Mouse (Mus musculus): ENCODE data around the gene Pdzrn4. TPM values are rescaled to one million over a fixed set of nuclear protein-coding genes. Genes with fewer than 3 reads are reported as not detected.

The Pdzrn4 gene
- polyA plus RNA-seq, 1 experiment from 2014 or later = 24.0 TPM

DNA sequence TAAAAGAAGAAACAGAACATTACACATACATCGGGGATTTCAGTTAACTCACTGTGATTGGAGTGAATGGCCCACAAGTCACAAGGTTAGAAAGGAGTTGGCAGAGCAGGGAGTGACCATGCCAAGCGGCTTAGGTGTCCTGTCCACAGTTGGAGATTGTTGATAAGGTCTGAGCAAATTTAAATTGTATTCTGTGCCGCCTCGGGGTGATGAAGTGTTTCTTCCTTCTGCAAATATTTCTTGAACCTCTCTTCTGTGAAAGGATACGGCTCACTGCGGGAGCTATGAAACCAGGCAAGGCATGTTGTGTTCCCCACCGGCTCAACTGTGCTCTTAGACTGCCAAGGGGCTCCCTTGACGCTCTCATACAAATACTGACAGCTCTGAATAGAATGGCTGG, 112.7 kb downstream of the Pdzrn4 start:
- 84% methylated on average over 8 of the region's 8 CpGs for WGBS
- no peak for ATAC-seq (ENCODE audit: low read depth)
- no peaks in the 10 kb centered on the region for H3K9me3 ChIP-seq
- H3K4me1 ChIP-seq (replicated peaks) = 0 out of 2 replicates have a peak, but pooled peaks cover 3% of the 10 kb centered on the region
- H3K27me3 ChIP-seq = no peaks in the 10 kb centered on the region
- H3K4me3 ChIP-seq = no peak overlapping the region
- H3K9ac ChIP-seq = no peak overlapping the region
- no peaks in the 10 kb centered on the region for H3K36me3 ChIP-seq
- H3K27ac ChIP-seq (replicated peaks) = no peak overlapping the region
- H3K4me2 ChIP-seq = no peak overlapping the region

DNA sequence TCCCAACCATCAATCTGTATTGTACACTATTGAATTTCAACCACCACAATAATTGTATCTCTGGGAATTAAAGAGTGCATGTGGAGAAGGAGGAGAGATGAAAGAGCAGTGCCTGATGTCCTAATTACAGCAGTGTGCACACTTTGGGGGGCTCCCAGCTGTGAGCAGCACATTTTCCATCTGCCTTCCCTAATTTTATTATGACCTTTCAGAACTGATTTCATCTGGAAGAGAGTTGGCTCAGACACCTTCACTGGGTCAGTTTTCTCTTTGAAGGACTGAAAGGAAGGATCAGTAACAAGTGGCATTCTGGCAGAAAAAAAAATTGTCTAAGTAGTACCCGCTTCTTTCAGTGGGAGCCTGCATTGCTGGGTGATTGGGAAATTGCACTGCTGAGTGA, 119.0 kb downstream of the Pdzrn4 start:
- no peaks in the 10 kb centered on the region; the same call in none of the 2 replicates for H3K27me3 ChIP-seq
- ATAC-seq (ENCODE audit: low read depth) = no peak
- H3K4me2 ChIP-seq = no peak overlapping the region
- H3K27ac ChIP-seq (replicated peaks) = no peak overlapping the region
- H3K9ac ChIP-seq = no peak overlapping the region
- H3K4me1 ChIP-seq (replicated peaks) = peaks cover 16% of the 10 kb centered on the region
- no peaks in the 10 kb centered on the region for H3K36me3 ChIP-seq
- no peaks in the 10 kb centered on the region for H3K9me3 ChIP-seq
- no peak overlapping the region for H3K4me3 ChIP-seq
- 53% methylated on average over 1 of the region's 1 CpGs for WGBS

DNA sequence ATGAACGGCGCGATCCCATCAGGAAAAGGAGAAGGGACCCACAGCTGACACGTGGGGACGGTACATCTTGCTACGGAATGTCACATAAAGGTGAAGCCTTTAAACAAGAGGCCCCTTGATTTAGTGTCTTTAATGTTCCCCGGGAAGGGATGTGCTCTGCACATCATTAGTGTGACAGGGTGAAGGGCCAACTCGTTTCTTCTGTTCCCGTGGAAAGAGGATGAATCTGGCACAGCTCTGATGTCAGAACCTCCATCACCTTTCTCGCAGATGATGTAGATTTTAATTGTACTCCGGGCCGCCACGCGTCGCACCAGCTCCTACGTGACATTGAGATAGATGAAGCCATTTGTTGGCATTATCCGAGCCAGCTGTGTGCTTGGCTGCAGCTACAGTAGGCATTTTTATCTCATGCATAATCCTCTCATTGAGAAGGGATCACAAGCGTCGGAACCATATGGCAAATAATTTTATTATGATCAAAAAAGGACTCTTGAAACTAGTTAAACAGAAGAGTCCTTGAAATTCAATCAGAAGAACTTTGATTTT, 124.1 kb downstream of the Pdzrn4 start:
- Histone ChIP-seq H3K4me2 (peak overlapping the region; percentile 40), H3K36me3 (no peaks in the 10 kb centered on the region), H3K27ac (replicated peaks) (peak overlapping the region; percentile 67; the same call in 1 of the 2 replicates), H3K9me3 (no peaks in the 10 kb centered on the region), H3K4me1 (replicated peaks) (peaks cover 34% of the 10 kb centered on the region), H3K4me3 (no peak overlapping the region), H3K27me3 (peaks cover 12% of the 10 kb centered on the region), H3K9ac (peak overlapping the region; percentile 41)
- ATAC-seq (ENCODE audit: low read depth) = 0 out of 2 replicates have a peak, but pooled peaks have one; percentile 34
- 28% methylated on average over 19 of the region's 19 CpGs for WGBS

DNA sequence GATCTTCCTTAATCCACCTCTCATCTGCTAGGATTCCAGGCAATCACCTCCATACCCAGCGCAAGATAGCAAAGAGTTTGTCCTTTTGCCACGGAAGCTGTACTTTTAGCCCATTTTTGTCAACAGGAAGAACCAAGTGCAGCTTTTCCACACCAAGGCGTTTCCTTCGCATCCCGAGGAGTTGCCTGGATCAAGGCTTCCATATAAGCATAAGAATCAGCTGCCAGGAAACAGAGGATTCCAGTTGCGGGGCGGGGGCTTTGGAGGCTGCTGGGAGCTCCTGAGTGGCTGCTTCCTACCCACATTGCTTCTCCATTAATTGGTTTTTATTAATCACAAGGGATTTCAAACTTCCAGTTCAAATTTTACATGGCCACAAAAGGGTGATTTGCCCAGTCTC, 125.0 kb downstream of the Pdzrn4 start:
- Histone ChIP-seq H3K27ac (replicated peaks) (peak overlapping the region; percentile 64), H3K27me3 (peaks cover 12% of the 10 kb centered on the region)
- WGBS = 29% methylated on average over 7 of the region's 7 CpGs

DNA sequence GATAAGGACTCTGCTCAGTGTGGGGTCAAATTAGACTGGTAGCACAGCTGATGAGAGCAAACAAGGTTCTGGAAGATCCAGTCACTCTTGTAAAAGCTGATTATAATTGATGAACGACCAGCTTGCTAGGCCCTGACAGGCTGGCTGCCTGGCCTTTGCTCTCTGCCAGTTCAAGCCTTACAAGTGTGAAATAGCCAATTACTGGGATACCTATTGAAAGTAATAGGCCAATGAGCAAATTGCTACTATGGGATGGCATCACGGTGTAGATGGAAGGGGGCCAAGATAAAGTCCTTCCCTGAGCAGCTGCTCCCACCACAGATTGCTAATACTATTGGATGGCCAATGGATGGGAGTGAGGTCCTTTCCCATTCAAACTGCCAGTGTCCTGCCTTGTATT, 128.2 kb downstream of the Pdzrn4 start:
- peaks cover 33% of the 10 kb centered on the region for H3K4me1 ChIP-seq (replicated peaks)
- 13% methylated on average over 2 of the region's 2 CpGs for WGBS
- H3K27ac ChIP-seq (replicated peaks) = no peak overlapping the region
- H3K9ac ChIP-seq = no peak overlapping the region
- ATAC-seq (ENCODE audit: low read depth) = peak; percentile 88; the same call in 1 of the 2 replicates
- H3K9me3 ChIP-seq = peaks cover 6% of the 10 kb centered on the region; the same call in 1 of the 2 replicates
- no peak overlapping the region for H3K4me3 ChIP-seq
- no peaks in the 10 kb centered on the region for H3K36me3 ChIP-seq
- peaks cover 12% of the 10 kb centered on the region for H3K27me3 ChIP-seq
- H3K4me2 ChIP-seq = no peak overlapping the region

More for the DNA sequence above, 125.0 kb downstream of the Pdzrn4 start:
- H3K9ac ChIP-seq = no peak overlapping the region; the same call in 1 of the 2 replicates
- H3K4me1 ChIP-seq (replicated peaks) = peaks cover 33% of the 10 kb centered on the region
- no peak for ATAC-seq (ENCODE audit: low read depth)
- no peaks in the 10 kb centered on the region for H3K36me3 ChIP-seq
- no peak overlapping the region for H3K4me3 ChIP-seq
- 0 out of 2 replicates have a peak, but pooled peaks cover 2% of the 10 kb centered on the region for H3K9me3 ChIP-seq
- H3K4me2 ChIP-seq = peak overlapping the region; percentile 40

DNA sequence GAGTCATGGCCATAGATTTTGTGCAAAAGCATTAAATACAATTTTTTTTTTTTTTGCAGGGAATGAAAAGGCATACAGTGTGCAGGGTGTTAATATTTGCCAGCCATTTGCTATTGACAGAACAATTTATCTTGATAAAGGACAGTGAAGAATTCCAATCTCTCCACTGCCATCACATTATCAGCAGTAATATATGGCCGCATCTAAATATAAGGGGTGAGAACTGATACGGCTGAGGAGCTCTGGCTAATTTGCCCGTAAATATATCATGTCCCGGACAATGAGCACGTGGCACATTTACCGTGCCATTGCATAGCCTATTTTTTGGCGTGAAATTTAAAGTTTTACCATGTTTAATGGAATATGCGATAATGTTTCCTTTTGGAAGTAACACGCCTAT, 128.7 kb downstream of the Pdzrn4 start:
- peaks cover 6% of the 10 kb centered on the region; the same call in 1 of the 2 replicates for H3K9me3 ChIP-seq
- H3K27ac ChIP-seq (replicated peaks) = no peak overlapping the region
- no peaks in the 10 kb centered on the region for H3K36me3 ChIP-seq
- ATAC-seq (ENCODE audit: low read depth) = peak; percentile 36; the same call in 1 of the 2 replicates
- H3K4me2 ChIP-seq = no peak overlapping the region
- peaks cover 12% of the 10 kb centered on the region for H3K27me3 ChIP-seq
- no peak overlapping the region for H3K4me3 ChIP-seq
- H3K4me1 ChIP-seq (replicated peaks) = peaks cover 32% of the 10 kb centered on the region
- no peak overlapping the region for H3K9ac ChIP-seq
- 43% methylated on average over 9 of the region's 9 CpGs for WGBS

DNA sequence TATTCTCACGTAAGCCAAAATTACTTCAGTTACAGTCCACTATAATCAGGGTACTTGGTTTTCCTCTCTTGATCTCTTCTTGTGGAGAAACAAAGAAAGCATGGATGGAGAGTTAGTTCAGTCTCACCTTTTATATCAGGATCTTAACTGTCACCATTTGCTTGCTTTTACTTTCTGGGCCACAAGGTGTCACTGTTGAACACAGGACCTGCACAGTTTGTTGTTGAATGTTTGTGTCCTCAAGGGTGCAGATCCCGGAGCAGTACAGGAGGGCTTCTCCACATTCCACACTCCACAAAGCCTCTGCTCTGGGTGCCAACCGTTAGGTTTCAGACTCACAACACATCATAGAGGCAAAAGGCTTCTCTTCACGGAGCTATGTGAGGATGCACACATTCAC, 130.1 kb downstream of the Pdzrn4 start:
- no peak overlapping the region for H3K4me3 ChIP-seq
- H3K27ac ChIP-seq (replicated peaks) = no peak overlapping the region
- no peak overlapping the region for H3K9ac ChIP-seq
- peaks cover 12% of the 10 kb centered on the region for H3K27me3 ChIP-seq
- no peaks in the 10 kb centered on the region for H3K36me3 ChIP-seq
- no peak overlapping the region for H3K4me2 ChIP-seq
- H3K9me3 ChIP-seq = peaks cover 6% of the 10 kb centered on the region; the same call in 1 of the 2 replicates
- ATAC-seq (ENCODE audit: low read depth) = no peak
- H3K4me1 ChIP-seq (replicated peaks) = peaks cover 19% of the 10 kb centered on the region
- 76% methylated on average over 4 of the region's 4 CpGs for whole genome bisulfite sequencing

DNA sequence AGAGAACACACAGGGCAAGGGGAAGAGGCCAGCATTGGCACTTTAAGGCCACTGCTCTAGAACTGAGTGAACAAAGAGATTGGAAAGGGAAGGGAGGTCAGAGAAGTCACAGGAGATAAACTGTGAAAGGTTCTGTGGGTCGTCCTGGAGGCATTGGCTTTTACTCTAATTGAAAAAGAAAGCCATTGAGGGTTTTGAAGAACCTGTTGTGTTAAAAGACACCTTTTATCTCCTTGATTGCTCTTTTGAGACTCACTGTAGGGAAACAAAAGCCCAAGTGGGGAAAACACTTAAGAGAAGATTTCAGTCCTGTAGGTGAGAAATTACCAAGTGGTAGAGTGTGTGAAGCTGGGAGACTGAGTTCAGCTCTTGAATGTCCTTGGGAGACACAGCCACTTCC, 146.6 kb downstream of the Pdzrn4 start:
- no peak overlapping the region for H3K27ac ChIP-seq (replicated peaks)
- H3K9ac ChIP-seq = no peak overlapping the region
- no peak overlapping the region for H3K4me3 ChIP-seq
- peaks cover 8% of the 10 kb centered on the region for H3K4me1 ChIP-seq (replicated peaks)
- no peaks in the 10 kb centered on the region for H3K36me3 ChIP-seq
- no peak for ATAC-seq (ENCODE audit: low read depth)
- H3K4me2 ChIP-seq = no peak overlapping the region
- no peaks in the 10 kb centered on the region for H3K27me3 ChIP-seq
- H3K9me3 ChIP-seq = no peaks in the 10 kb centered on the region
- 10% methylated on average over 1 of the region's 1 CpGs for WGBS

DNA sequence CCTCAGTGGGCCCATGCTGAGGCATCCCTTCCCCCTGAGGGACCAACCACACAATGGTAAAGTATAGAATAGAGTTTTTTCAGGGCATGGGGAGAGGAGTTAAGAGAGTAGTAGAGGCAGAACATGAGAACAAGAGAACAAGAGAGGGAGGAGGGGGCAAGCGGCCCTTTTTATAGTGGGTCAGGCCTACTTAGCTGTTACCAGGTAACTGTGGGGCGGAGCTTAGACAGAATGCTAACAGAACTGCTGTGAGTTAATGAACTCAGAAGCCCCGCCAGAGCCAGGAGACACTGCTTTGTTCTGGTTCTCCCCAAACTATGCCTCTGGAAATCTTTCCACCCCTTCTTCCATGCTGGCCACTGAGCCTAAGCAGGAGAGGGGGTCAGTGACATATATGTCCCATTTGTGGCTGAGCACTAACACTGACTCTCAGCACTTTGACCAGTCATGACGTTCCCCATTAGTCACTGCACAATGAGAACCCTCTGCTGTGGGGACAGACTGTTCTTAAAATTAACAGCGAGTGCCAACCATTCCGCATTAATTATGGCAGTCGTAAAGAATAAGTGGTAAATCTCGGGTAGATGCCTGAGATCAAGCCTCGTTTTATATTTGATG, 150.7 kb downstream of the Pdzrn4 start:
- Histone ChIP-seq H3K9ac (no peak overlapping the region), H3K4me1 (replicated peaks) (peaks cover 8% of the 10 kb centered on the region), H3K27ac (replicated peaks) (0 out of 2 replicates have a peak overlapping the region, but pooled peaks have one; percentile 18), H3K4me3 (no peak overlapping the region), H3K27me3 (no peaks in the 10 kb centered on the region), H3K36me3 (no peaks in the 10 kb centered on the region), H3K4me2 (no peak overlapping the region), H3K9me3 (no peaks in the 10 kb centered on the region)
- ATAC-seq (ENCODE audit: low read depth) = no peak
- WGBS = 40% methylated on average over 9 of the region's 9 CpGs

DNA sequence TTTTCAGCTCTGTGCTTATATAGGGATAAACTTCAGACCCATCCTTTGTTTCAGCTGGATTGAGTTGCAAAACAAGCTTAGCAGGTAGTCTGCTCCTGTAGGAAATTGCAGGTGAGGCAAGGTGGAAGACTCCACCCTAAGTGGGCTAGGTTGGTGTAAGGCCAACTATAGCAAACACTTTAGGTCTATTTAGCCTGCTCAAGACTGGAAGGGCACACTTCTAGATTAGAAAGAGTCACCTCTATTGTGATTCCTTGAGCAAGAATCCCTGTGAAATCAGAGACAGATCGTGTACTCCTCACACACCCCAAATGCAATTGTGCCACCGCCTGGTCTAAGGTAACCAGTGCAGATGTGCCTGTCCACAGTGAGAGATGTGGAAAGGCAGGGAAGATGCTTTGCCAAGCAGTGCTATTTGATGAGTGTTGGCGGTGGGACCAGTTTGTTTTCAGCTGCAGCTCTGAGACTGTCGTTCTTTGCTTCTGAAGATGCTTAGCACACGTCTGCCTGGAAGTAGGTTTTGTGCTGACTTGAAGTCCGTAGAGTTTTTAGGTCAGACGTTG, 158.4 kb downstream of the Pdzrn4 start:
- no peaks in the 10 kb centered on the region for H3K4me1 ChIP-seq (replicated peaks)
- ATAC-seq (ENCODE audit: low read depth) = no peak
- H3K9me3 ChIP-seq = no peaks in the 10 kb centered on the region
- no peaks in the 10 kb centered on the region for H3K36me3 ChIP-seq
- H3K27me3 ChIP-seq = no peaks in the 10 kb centered on the region
- no peak overlapping the region for H3K27ac ChIP-seq (replicated peaks)
- no peak overlapping the region for H3K9ac ChIP-seq
- WGBS = 82% methylated on average over 7 of the region's 7 CpGs
- H3K4me3 ChIP-seq = no peak overlapping the region
- no peak overlapping the region for H3K4me2 ChIP-seq

DNA sequence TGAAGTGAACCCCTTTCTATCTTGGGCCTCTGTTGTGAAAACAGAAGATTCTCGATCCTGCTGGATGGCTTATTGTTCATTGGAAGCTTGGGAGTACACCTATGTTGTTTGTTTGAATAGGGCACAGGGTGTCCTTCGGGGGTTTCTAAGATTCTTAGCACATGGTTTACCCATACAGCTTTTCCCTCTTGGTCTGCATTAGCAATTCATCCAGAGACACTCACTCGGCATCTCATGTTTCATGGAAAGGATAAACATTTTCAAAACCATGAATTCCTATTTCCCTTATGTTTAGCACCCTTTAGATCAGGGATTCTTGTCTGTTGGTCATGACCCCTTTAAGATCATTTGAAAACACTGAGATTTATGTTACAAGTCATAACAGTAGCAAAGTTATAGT, 159.0 kb downstream of the Pdzrn4 start:
- no peak for ATAC-seq (ENCODE audit: low read depth)
- H3K4me2 ChIP-seq = no peak overlapping the region
- no peaks in the 10 kb centered on the region for H3K27me3 ChIP-seq
- no peak overlapping the region for H3K4me3 ChIP-seq
- H3K36me3 ChIP-seq = no peaks in the 10 kb centered on the region
- H3K4me1 ChIP-seq (replicated peaks) = no peaks in the 10 kb centered on the region
- no peaks in the 10 kb centered on the region for H3K9me3 ChIP-seq
- no peak overlapping the region for H3K27ac ChIP-seq (replicated peaks)
- no peak overlapping the region for H3K9ac ChIP-seq
- 82% methylated on average over 3 of the region's 3 CpGs for WGBS

DNA sequence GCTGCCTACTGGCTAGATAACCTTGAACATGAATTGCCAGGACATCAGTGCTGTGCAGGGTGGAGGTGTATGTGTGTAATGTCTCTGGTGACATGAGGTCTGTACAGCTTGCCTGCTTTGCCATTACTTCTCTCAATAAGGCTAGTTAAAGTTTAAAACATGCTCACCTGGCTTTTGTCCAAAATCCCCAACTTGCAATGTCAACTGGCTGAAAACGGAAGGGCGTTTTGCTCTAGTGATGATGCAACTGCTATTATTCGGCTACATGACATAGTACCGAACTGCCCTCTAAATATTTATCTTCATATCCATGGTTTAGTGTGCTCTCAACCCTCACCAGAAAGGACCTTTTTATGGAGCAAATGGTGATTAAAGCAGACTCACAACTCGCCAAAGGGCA, 161.9 kb downstream of the Pdzrn4 start:
- no peak for ATAC-seq (ENCODE audit: low read depth)
- no peaks in the 10 kb centered on the region for H3K9me3 ChIP-seq
- H3K9ac ChIP-seq = no peak overlapping the region
- no peak overlapping the region for H3K4me3 ChIP-seq
- no peaks in the 10 kb centered on the region for H3K27me3 ChIP-seq
- no peaks in the 10 kb centered on the region for H3K36me3 ChIP-seq
- H3K27ac ChIP-seq (replicated peaks) = no peak overlapping the region
- H3K4me2 ChIP-seq = no peak overlapping the region
- H3K4me1 ChIP-seq (replicated peaks) = no peaks in the 10 kb centered on the region
- WGBS = 86% methylated on average over 5 of the region's 5 CpGs
